Mouse (Mus musculus) heart, postnatal 0 days (tissue): ENCODE measurements at regions not wholly inside any gene's neighbourhood (a gene's known extent, or its start where the extent isn't known, plus 50 kb on each side); places are given as distances from the start of the nearest gene placed in this dataset.

Experiments used
- CTCF ChIP-seq: IDR thresholded peaks from 2 replicates; pipeline ENCODE4 v1.5.1; 2016; ENCODE audit warnings: antibody characterized with exemption, control low read depth, low read depth
- EP300 ChIP-seq: IDR thresholded peaks from 2 replicates; pipeline ENCODE4 v1.6.1; 2016; ENCODE audit warnings: antibody characterized with exemption, low read depth

GRCm38 (mm10) chr10:97404076-97404787 lies 75.2 kb upstream of the Dcn start:
- no peak for TF ChIP-seq CTCF
- TF ChIP-seq EP300: no peak
